Mouse (Mus musculus) forebrain, embryonic 10.5 days (tissue): ENCODE measurements around the gene Lgals2. TPM values are rescaled to one million over a fixed set of nuclear protein-coding genes. Genes with fewer than 3 reads are reported as not detected.

Experiments used
- DNase-seq: peaks from one replicate; pipeline ENCODE4 v3.0.0-alpha.2; 2017; ENCODE audit warnings: low spot score; ENCODE audit errors: extremely low spot score
- H3K27ac ChIP-seq: fragments of 300-500 bp; sonication (generic); 2 replicates; pipeline ENCODE4 v1.5.1; 2016; ENCODE audit warnings: mild to moderate bottlenecking
- H3K27me3 ChIP-seq: fragments of 300-500 bp; sonication (generic); 2 replicates; pipeline ENCODE4 v1.6.1; 2016; ENCODE audit warnings: mild to moderate bottlenecking; ENCODE audit not compliant: poor library complexity, severe bottlenecking
- H3K36me3 ChIP-seq: fragments of 300-500 bp; sonication (generic); replicated peaks from 2 replicates; pipeline ENCODE4 v1.6.1; 2016; ENCODE audit warnings: mild to moderate bottlenecking, moderate library complexity
- H3K4me1 ChIP-seq: fragments of 300-500 bp; sonication (generic); 2 replicates; pipeline ENCODE4 v1.6.1; 2016
- H3K4me3 ChIP-seq: fragments of 300-500 bp; sonication (generic); 2 replicates; pipeline ENCODE4 v1.5.1; 2016; ENCODE audit warnings: mild to moderate bottlenecking, moderate library complexity
- H3K9me3 ChIP-seq: fragments of 300-500 bp; sonication (generic); 2 replicates; pipeline ENCODE4 v1.6.1; 2016; ENCODE audit warnings: mild to moderate bottlenecking, moderate library complexity
- WGBS: fragments of 180-500 bp; shearing (Covaris S2); methylation state at CpG from one replicate; pipeline ENCODE4 v1.1.7; 2016; 5-methylcytosine and 5-hydroxymethylcytosine counted together
- polyA plus RNA-seq: library from polyadenylated mRNA; unstranded; fragments of >200 nt; fragmentation: Nextera tagmentation; extraction: Ambion mirVana; gene quantifications from 2 replicates; pipeline ENCODE4 v1.2.1, GENCODE M21; 2016

Lgals2 gene
- not detected in 2 replicates for polyA plus RNA-seq

GRCm38 (mm10) chr15:78855303-78855965, at the start of gene Lgals2:
Lgals2 (minus strand) TSS chr15:78855529.
- Histone ChIP-seq H3K9me3 (no peaks in the 10 kb centered on the region), H3K27ac (no peak within 1 kb of the TSS), H3K4me1 (peaks cover 24% of the 10 kb centered on the region), H3K27me3 (peaks cover 19% of the 10 kb centered on the region), H3K36me3 (no peaks in the 10 kb centered on the region), H3K4me3 (no peak within 1 kb of the TSS)
- DNase-seq, result no peak
- WGBS, result 78% methylated on average over 8 of the region's 8 CpGs

GRCm38 (mm10) chr15:78903243-78903642, 47.9 kb upstream of the Lgals2 start:
- Histone ChIP-seq H3K9me3 (no peaks in the 10 kb centered on the region), H3K27ac (peak overlapping the region; percentile 53; the same call in 1 of the 2 replicates), H3K27me3 (peaks cover 27% of the 10 kb centered on the region), H3K4me1 (peaks cover 46% of the 10 kb centered on the region), H3K36me3 (peaks cover 43% of the 10 kb centered on the region), H3K4me3 (peak overlapping the region; percentile 12; the same call in 1 of the 2 replicates)
- peak; percentile 79 for DNase-seq
- 15% methylated on average over 2 of the region's 2 CpGs for WGBS

- H3K9me3 ChIP-seq, result no peaks in the 10 kb centered on the region
Observed at GRCm38 (mm10) chr15:78901422-78901789, 46.1 kb upstream of the Lgals2 start.

GRCm38 (mm10) chr15:78900585-78901421, 45.5 kb upstream of the Lgals2 start:
- DNase-seq, result no peak
- Histone ChIP-seq H3K4me3 (peak overlapping the region; percentile 76), H3K36me3 (peaks cover 20% of the 10 kb centered on the region), H3K4me1 (peaks cover 65% of the 10 kb centered on the region), H3K27me3 (peaks cover 29% of the 10 kb centered on the region), H3K27ac (peak overlapping the region; percentile 83), H3K9me3 (no peaks in the 10 kb centered on the region)
- 14% methylated on average over 18 of the region's 18 CpGs for WGBS

More at GRCm38 (mm10) chr15:78901422-78901789, 46.1 kb upstream of the Lgals2 start:
- Histone ChIP-seq H3K4me3 (peak overlapping the region; percentile 76), H3K27ac (peak overlapping the region; percentile 83), H3K36me3 (peaks cover 24% of the 10 kb centered on the region), H3K27me3 (peaks cover 29% of the 10 kb centered on the region), H3K4me1 (peaks cover 59% of the 10 kb centered on the region)
- 30% methylated on average over 8 of the region's 8 CpGs for WGBS
- no peak for DNase-seq

- no peaks in the 10 kb centered on the region for H3K9me3 ChIP-seq
- peak within 1 kb of the TSS; percentile 83 for H3K27ac ChIP-seq
- H3K27me3 ChIP-seq, result peaks cover 29% of the 10 kb centered on the region
- peak within 1 kb of the TSS; percentile 76 for H3K4me3 ChIP-seq
- peak; percentile 62 for DNase-seq
- peaks cover 69% of the 10 kb centered on the region for H3K4me1 ChIP-seq
- 1% methylated on average over 47 of the region's 47 CpGs for WGBS
- H3K36me3 ChIP-seq, result peaks cover 21% of the 10 kb centered on the region
Observed at GRCm38 (mm10) chr15:78899740-78900584, 44.6 kb upstream of the Lgals2 start, which contains the start of gene Sh3bp1. Sh3bp1 (plus strand) TSS chr15:78899768.

GRCm38 (mm10) chr15:78899409-78899739, 44.0 kb upstream of the Lgals2 start, which contains the start of gene Gm49510:
Gm49510 (plus strand) TSS chr15:78899667.
- DNase-seq, result no peak
- Histone ChIP-seq H3K27ac (peak within 1 kb of the TSS; percentile 83), H3K4me1 (peaks cover 74% of the 10 kb centered on the region)

GRCm38 (mm10) chr15:78898507-78899001, 43.2 kb upstream of the Lgals2 start:
- 55% methylated on average over 6 of the region's 6 CpGs for WGBS
- H3K4me1 ChIP-seq, result peaks cover 83% of the 10 kb centered on the region
- no peak for DNase-seq
- peaks cover 23% of the 10 kb centered on the region for H3K36me3 ChIP-seq
- H3K27ac ChIP-seq, result peak overlapping the region; percentile 83
- peak overlapping the region; percentile 76 for H3K4me3 ChIP-seq
- peaks cover 29% of the 10 kb centered on the region for H3K27me3 ChIP-seq
- no peaks in the 10 kb centered on the region for H3K9me3 ChIP-seq

More at GRCm38 (mm10) chr15:78899409-78899739, 44.0 kb upstream of the Lgals2 start, which contains the start of gene Gm49510:
- Histone ChIP-seq H3K9me3 (no peaks in the 10 kb centered on the region), H3K4me3 (peak within 1 kb of the TSS; percentile 76), H3K36me3 (peaks cover 21% of the 10 kb centered on the region), H3K27me3 (peaks cover 29% of the 10 kb centered on the region)
- WGBS, result under 1% methylated on average over 20 of the region's 20 CpGs

GRCm38 (mm10) chr15:78897488-78897887, 42.2 kb upstream of the Lgals2 start:
- peaks cover 29% of the 10 kb centered on the region for H3K27me3 ChIP-seq
- H3K27ac ChIP-seq, result peak overlapping the region; percentile 21; the same call in 1 of the 2 replicates
- peaks cover 86% of the 10 kb centered on the region for H3K4me1 ChIP-seq
- no peaks in the 10 kb centered on the region for H3K9me3 ChIP-seq
- no peak overlapping the region for H3K4me3 ChIP-seq
- peaks cover 28% of the 10 kb centered on the region for H3K36me3 ChIP-seq
- 88% methylated on average over 4 of the region's 4 CpGs for WGBS
- no peak for DNase-seq

- Histone ChIP-seq H3K27me3 (peaks cover 25% of the 10 kb centered on the region), H3K9me3 (no peaks in the 10 kb centered on the region), H3K27ac (peak overlapping the region; percentile 21), H3K4me3 (no peak overlapping the region), H3K4me1 (peaks cover 84% of the 10 kb centered on the region), H3K36me3 (peaks cover 42% of the 10 kb centered on the region)
- no peak for DNase-seq
- WGBS, result 86% methylated on average over 3 of the region's 3 CpGs
Observed at GRCm38 (mm10) chr15:78896149-78896548, 40.8 kb upstream of the Lgals2 start.

- Histone ChIP-seq H3K36me3 (peaks cover 46% of the 10 kb centered on the region), H3K9me3 (no peaks in the 10 kb centered on the region), H3K4me1 (peaks cover 80% of the 10 kb centered on the region), H3K27ac (peak overlapping the region; percentile 21), H3K27me3 (peaks cover 21% of the 10 kb centered on the region), H3K4me3 (no peak overlapping the region)
- 90% methylated on average over 2 of the region's 2 CpGs for WGBS
- no peak for DNase-seq
Observed at GRCm38 (mm10) chr15:78895741-78896140, 40.4 kb upstream of the Lgals2 start.

- WGBS, result 81% methylated on average over 13 of the region's 13 CpGs
Observed at GRCm38 (mm10) chr15:78894726-78895125, 39.4 kb upstream of the Lgals2 start.

GRCm38 (mm10) chr15:78892440-78892839, 37.1 kb upstream of the Lgals2 start:
- H3K4me3 ChIP-seq, result no peak overlapping the region
- H3K27ac ChIP-seq, result no peak overlapping the region
- H3K4me1 ChIP-seq, result peaks cover 74% of the 10 kb centered on the region
- no peaks in the 10 kb centered on the region for H3K27me3 ChIP-seq
- DNase-seq, result no peak
- WGBS, result 69% methylated on average over 7 of the region's 7 CpGs
- H3K9me3 ChIP-seq, result no peaks in the 10 kb centered on the region
- peaks cover 77% of the 10 kb centered on the region for H3K36me3 ChIP-seq

More at GRCm38 (mm10) chr15:78894726-78895125, 39.4 kb upstream of the Lgals2 start:
- peaks cover 76% of the 10 kb centered on the region for H3K4me1 ChIP-seq
- DNase-seq, result no peak
- peaks cover 13% of the 10 kb centered on the region for H3K27me3 ChIP-seq
- H3K27ac ChIP-seq, result peak overlapping the region; percentile 21; the same call in 1 of the 2 replicates
- peaks cover 55% of the 10 kb centered on the region for H3K36me3 ChIP-seq
- H3K4me3 ChIP-seq, result no peak overlapping the region
- H3K9me3 ChIP-seq, result no peaks in the 10 kb centered on the region
